In the genomic region with DNA sequence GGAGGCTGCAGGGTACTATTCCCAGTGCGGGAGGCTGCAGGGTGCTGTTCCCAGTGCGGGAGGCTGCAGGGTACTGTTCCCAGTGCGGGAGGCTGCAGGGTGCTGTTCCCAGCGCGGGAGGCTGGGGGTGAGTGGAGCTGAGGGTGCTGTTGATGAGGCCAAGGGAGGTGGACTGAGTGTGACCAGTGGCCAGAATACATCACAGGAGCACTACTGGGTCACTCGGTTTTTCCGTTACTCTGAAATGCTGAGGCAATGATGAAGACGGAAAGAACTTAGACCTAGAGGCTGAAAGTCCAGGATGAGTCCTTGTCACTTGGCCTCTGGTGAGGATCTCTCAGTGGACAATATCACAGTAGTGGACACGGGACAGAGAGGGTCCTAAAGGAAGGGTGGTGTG, we compare ENCODE assay signal across 27 mouse cellular contexts. TPM values are rescaled to one million over a fixed set of nuclear protein-coding genes. Genes with fewer than 3 reads are reported as not detected.
DNase-seq lines count a peak whose midpoint lies in the region; ATAC-seq and TF ChIP-seq lines count a peak whose summit lies in the region.
"Had no signal": no experiment of that assay in that cellular context is flagged by ENCODE, and none has a peak within 500 bp of the region (broad histone marks: within the 10 kb centered on the region; RNA-seq: fewer than 3 reads in every experiment).

No protein-coding gene starts in this region.

- H3K27ac ChIP-seq in gastrocnemius, adult 2 months, result peak overlapping the region; percentile 59
- no peak overlapping the region for H3K27ac ChIP-seq in kidney, embryonic 16.5 days (ENCODE audit: low read length)
- H3K27ac ChIP-seq in cortical plate, adult 2 months (ENCODE audit: insufficient read depth, low read length), result 0 out of 2 replicates have a peak overlapping the region, but pooled peaks have one; percentile 13
- H3K27ac ChIP-seq: embryonic facial prominence, embryonic 15.5 days; heart, adult 2 months; heart, embryonic 15.5 days; hindbrain, embryonic 10.5 days; hindbrain, embryonic 13.5 days; intestine, embryonic 15.5 days had no signal

- H3K9ac ChIP-seq in kidney, embryonic 16.5 days (replicated peaks; ENCODE audit: low read length), result no peak overlapping the region
- H3K9ac ChIP-seq: embryonic facial prominence, embryonic 15.5 days; forebrain, postnatal 0 days; heart, embryonic 15.5 days; hindbrain, embryonic 13.5 days; intestine, embryonic 15.5 days had no signal

- H3K9me3 ChIP-seq in kidney, embryonic 16.5 days (ENCODE audit: low read length), result no peaks in the 10 kb centered on the region
- H3K9me3 ChIP-seq: embryonic facial prominence, embryonic 15.5 days; heart, embryonic 12.5 days; heart, embryonic 15.5 days; hindbrain, embryonic 10.5 days; hindbrain, embryonic 13.5 days; intestine, embryonic 15.5 days had no signal

- no peaks in the 10 kb centered on the region for H3K27me3 ChIP-seq in kidney, embryonic 16.5 days (ENCODE audit: insufficient read depth, low read length)
- H3K27me3 ChIP-seq: embryonic facial prominence, embryonic 15.5 days; heart, embryonic 12.5 days; heart, embryonic 15.5 days; hindbrain, embryonic 13.5 days; intestine, embryonic 15.5 days had no signal

- no peak for TF ChIP-seq POLR2A in cortical plate, adult 2 months (IDR thresholded peaks at IDR 0.05; ENCODE audit: extremely low read depth, insufficient read depth, low read length)

- no peak for DNase-seq in gastrocnemius, adult 2 months
- no peak for DNase-seq in gastrocnemius, postnatal 14 days
- DNase-seq in kidney, postnatal 36 days, result peak; percentile 32 to 54
- DNase-seq in thymus, postnatal 36 days, result no peak
- DNase-seq: adrenal gland, adult 8-10 months; adrenal gland, postnatal 25 days; cerebellum, adult 11-12 months; cerebellum, adult 9-10 months; cerebellum, postnatal 14 days; embryo, embryonic 11 days; forebrain, postnatal 0 days; gastrocnemius, postnatal 36 days; heart, adult 2 months; heart, postnatal 10 days; heart, postnatal 36 days had no signal

- H3K36me3 ChIP-seq in kidney, embryonic 16.5 days (ENCODE audit: insufficient read depth, low read length), result peaks cover 49% of the 10 kb centered on the region

- no peak overlapping the region for H3K4me2 ChIP-seq in kidney, embryonic 16.5 days (replicated peaks; ENCODE audit: low read depth, low read length)
- H3K4me2 ChIP-seq: embryonic facial prominence, embryonic 15.5 days; heart, embryonic 12.5 days; heart, embryonic 15.5 days; hindbrain, embryonic 13.5 days; intestine, embryonic 15.5 days had no signal

- H3K4me3 ChIP-seq in gastrocnemius, adult 2 months, result no peak overlapping the region
- no peak overlapping the region for H3K4me3 ChIP-seq in kidney, embryonic 16.5 days (ENCODE audit: low read length)
- no peak overlapping the region for H3K4me3 ChIP-seq in cortical plate, adult 2 months (ENCODE audit: insufficient read depth, low read length)
- H3K4me3 ChIP-seq: embryonic facial prominence, embryonic 15.5 days; heart, adult 2 months; heart, embryonic 12.5 days; heart, embryonic 15.5 days; hindbrain, embryonic 10.5 days; hindbrain, embryonic 13.5 days; intestine, embryonic 15.5 days had no signal

- no peak for TF ChIP-seq CTCF in gastrocnemius, adult 2 months (IDR thresholded peaks at IDR 0.05)
- TF ChIP-seq CTCF in cortical plate, adult 2 months (IDR thresholded peaks at IDR 0.05; ENCODE audit: extremely low read depth, insufficient read depth, low read length), result no peak

- intact Hi-C loops in gastrocnemius, adult 2 months (cut with DNase I), result loop anchor here (10.0 kb wide), 1 partner anchor 318 kb away; no protein-coding TSS in a partner anchor
- intact Hi-C loops in gastrocnemius, postnatal 14 days (cut with DNase I; ENCODE audit: low total_unique reads), result no loop called here

- ATAC-seq in kidney, embryonic 16.5 days (ENCODE audit: low FRiP score, low TSS enrichment), result no peak
- ATAC-seq: activated CD4-positive, CD25-positive, alpha-beta regulatory T cell, adult 4 months; CD4-positive, CD25-positive, alpha-beta regulatory T cell, adult 4 months; forebrain, embryonic 14.5 days; forebrain, postnatal 0 days; hindbrain, embryonic 16.5 days; intestine, embryonic 15.5 days had no signal

- peaks cover 3% of the 10 kb centered on the region; the same call in 1 of the 2 replicates for H3K4me1 ChIP-seq in kidney, embryonic 16.5 days (ENCODE audit: insufficient read depth, low read length)
- H3K4me1 ChIP-seq in cortical plate, adult 2 months (ENCODE audit: control insufficient read depth, insufficient read depth, low read length), result peaks cover 11% of the 10 kb centered on the region
- H3K4me1 ChIP-seq: embryonic facial prominence, embryonic 15.5 days; heart, embryonic 15.5 days; hindbrain, embryonic 13.5 days had no signal

- WGBS in kidney, embryonic 16.5 days, result 91% methylated on average over 8 of the region's 9 CpGs

RNA-seq across cellular contexts. Expression of a gene that starts 29.8 kb away (rescaled TPM):
- 10 to 100 TPM; 28.7 to 31.2 TPM for total RNA-seq in gastrocnemius, adult 2 months (2021)
- total RNA-seq in gastrocnemius, postnatal 14 days (2021), result 10 to 100 TPM; 37.4 to 40.8 TPM
- polyA plus RNA-seq in kidney, embryonic 16.5 days (2015; fragmentation: Nextera tagmentation; extraction: Ambion mirVana), result 251 and 271 TPM in 2 replicates
- polyA plus RNA-seq in cortical plate, adult 2 months (2012; rRNA removed), result 86.4 and 87.2 TPM in 2 replicates

Comparison
In these comparisons a context has a peak if more than half of its experiments do, and no peak if none do; other contexts are left out.
1. DNase-seq: peak in kidney, postnatal 36 days (2 of 2); none in gastrocnemius, adult 2 months (single experiment), gastrocnemius, postnatal 14 days (single experiment) and thymus, postnatal 36 days (0 of 2).